Mouse (Mus musculus) urinary bladder, postnatal 25 days (tissue): ENCODE results near the gene Sec22b.

Experiments
- DNase-seq: peaks from one replicate; pipeline ENCODE4 v3.0.0; 2022; ENCODE audit warnings: low spot score

The Sec22b gene

GRCm38 (mm10) chr3:97900516-97901490, at the start of gene Sec22b:
Gene Sec22b (plus strand): TSS chr3:97901190.
- DNase-seq = peak; percentile 84

- DNase-seq = no peak
These were observed 49.2 kb upstream of the Sec22b start for GRCm38 (mm10) chr3:97851803-97852202.

- DNase-seq = no peak
These were observed 46.2 kb upstream of the Sec22b start for GRCm38 (mm10) chr3:97854575-97855384.

GRCm38 (mm10) chr3:97859400-97859799, 41.6 kb upstream of the Sec22b start:
- no peak for DNase-seq

- DNase-seq = no peak
These were observed 40.1 kb upstream of the Sec22b start for GRCm38 (mm10) chr3:97860820-97861451.

GRCm38 (mm10) chr3:97866696-97867095, 34.3 kb upstream of the Sec22b start:
- DNase-seq = no peak

- no peak for DNase-seq
These were observed 33.6 kb upstream of the Sec22b start for GRCm38 (mm10) chr3:97867221-97868023.

GRCm38 (mm10) chr3:97868024-97868689, 32.8 kb upstream of the Sec22b start:
- peak; percentile 53 for DNase-seq

- DNase-seq = no peak
These were observed 32.3 kb upstream of the Sec22b start for GRCm38 (mm10) chr3:97868733-97869132.

- DNase-seq = no peak
These were observed 31.3 kb upstream of the Sec22b start for GRCm38 (mm10) chr3:97869730-97870129.

- DNase-seq = no peak
These were observed 26.2 kb upstream of the Sec22b start for GRCm38 (mm10) chr3:97874777-97875176.

- DNase-seq = no peak
These were observed 24.7 kb upstream of the Sec22b start for GRCm38 (mm10) chr3:97876259-97876658.

GRCm38 (mm10) chr3:97879222-97879621, 21.8 kb upstream of the Sec22b start:
- DNase-seq = peak; percentile 85

- DNase-seq = no peak
These were observed 19.4 kb upstream of the Sec22b start for GRCm38 (mm10) chr3:97881576-97881975.

GRCm38 (mm10) chr3:97887785-97888167, 13.2 kb upstream of the Sec22b start:
- DNase-seq = no peak

- no peak for DNase-seq
These were observed 12.7 kb upstream of the Sec22b start, which contains the start of gene Pde4dip for GRCm38 (mm10) chr3:97888168-97888901. Gene Pde4dip (minus strand): TSS chr3:97888707.

- DNase-seq = no peak
These were observed 10.8 kb upstream of the Sec22b start for GRCm38 (mm10) chr3:97890205-97890604.

GRCm38 (mm10) chr3:97894695-97895094, 6.3 kb upstream of the Sec22b start:
- DNase-seq = no peak

GRCm38 (mm10) chr3:97898381-97898780, 2.6 kb upstream of the Sec22b start:
- no peak for DNase-seq

- DNase-seq = no peak
These were observed 596 bp downstream of the Sec22b start for GRCm38 (mm10) chr3:97901586-97901985.
